Mouse (Mus musculus) erythroblast, embryonic 14.5 days (primary cell): ENCODE measurements around the gene Tmem116. TPM values are rescaled to one million over a fixed set of nuclear protein-coding genes. Genes with fewer than 3 reads are reported as not detected.

Source experiments
- H3K27me3 ChIP-seq: 2 replicates; pipeline ENCODE4 v1.6.1; 2012; ENCODE audit warnings: inconsistent platforms; ENCODE audit not compliant: control insufficient read depth
- H3K36me3 ChIP-seq: 2 replicates; pipeline ENCODE4 v1.6.1; 2012; ENCODE audit warnings: mild to moderate bottlenecking, inconsistent platforms; ENCODE audit not compliant: control insufficient read depth
- H3K4me1 ChIP-seq: 2 replicates; pipeline ENCODE4 v1.6.1; 2012; ENCODE audit warnings: inconsistent platforms; ENCODE audit not compliant: control insufficient read depth
- H3K4me3 ChIP-seq: replicated peaks from 2 replicates; pipeline ENCODE3; 2012; ENCODE audit warnings: moderate library complexity, mild to moderate bottlenecking, inconsistent platforms
- H3K9me3 ChIP-seq: 2 replicates; pipeline ENCODE4 v1.6.1; 2012; ENCODE audit warnings: low read length, inconsistent platforms, mixed read lengths; ENCODE audit not compliant: control insufficient read depth
- GATA1 ChIP-seq: IDR thresholded peaks from 2 replicates; pipeline ENCODE4 v1.6.1; 2012; ENCODE audit warnings: low read length, inconsistent platforms, mixed read lengths
- TAL1 ChIP-seq: IDR thresholded peaks from 3 replicates; pipeline ENCODE4 v1.6.1; 2012; ENCODE audit warnings: low read length, inconsistent platforms, mixed read lengths
- polyA plus RNA-seq: library from polyadenylated mRNA; stranded (reverse); fragments of >175 nt; gene quantifications from 2 replicates; pipeline ENCODE4 v1.2.3, GENCODE M21; 2012

Gene Tmem116
- polyA plus RNA-seq, 1 experiment, result 0.14 TPM

DNA sequence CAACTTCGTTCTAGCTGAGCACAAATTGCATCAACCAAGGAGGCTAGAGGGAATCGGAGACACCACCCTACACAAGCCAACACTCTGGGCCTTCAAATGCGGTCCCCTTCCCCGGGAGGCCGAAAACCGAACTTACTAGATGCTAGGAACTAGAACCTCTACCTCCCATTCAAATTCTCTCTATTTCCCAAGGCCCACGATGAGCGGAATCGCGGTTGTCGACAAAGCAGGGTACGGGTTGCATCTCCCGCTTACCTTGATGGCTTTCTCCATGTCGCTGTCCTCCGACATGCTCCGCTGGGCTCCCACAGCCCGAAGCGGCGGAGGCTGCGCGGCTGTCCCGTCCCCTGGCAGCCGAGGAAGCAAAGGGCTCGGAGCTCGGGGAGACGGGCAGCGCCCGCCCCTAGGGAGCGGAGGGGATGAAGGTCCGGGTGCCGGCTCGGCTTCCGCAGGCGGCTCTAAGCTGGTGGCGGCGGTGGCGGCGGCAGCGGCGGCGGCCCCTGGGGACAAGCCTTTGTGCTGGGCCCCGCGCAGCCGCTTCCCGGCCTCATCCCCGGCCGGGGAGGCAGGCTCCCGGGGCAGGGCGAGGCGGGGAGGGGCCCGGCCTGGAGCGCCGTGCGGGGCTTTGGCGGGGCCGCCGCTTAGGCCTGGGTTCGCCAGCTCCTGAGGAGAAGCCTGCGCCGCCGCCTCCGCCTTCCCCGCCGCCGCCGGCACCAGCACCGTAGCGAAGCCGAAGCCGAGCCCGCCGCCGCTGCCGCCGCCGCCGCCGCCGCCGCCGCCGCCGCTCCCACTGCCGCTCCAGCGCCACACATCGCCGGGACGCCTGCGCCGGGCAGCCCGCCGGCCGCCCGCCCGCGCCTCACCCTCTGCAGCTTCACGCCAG lies 93.5 kb downstream of the Tmem116 start, which contains the start of the genes Adam1a and Gm42878:
Gene Adam1a (minus strand): TSS at position 573 of the 883 bp plus-strand sequence.
Gene Gm42878 (minus strand): TSS at position 573 of the 883 bp plus-strand sequence.
- TF ChIP-seq TAL1 (no peak), GATA1 (no peak)
- no peaks in the 10 kb centered on the region for H3K9me3 ChIP-seq
- peaks cover 43% of the 10 kb centered on the region for H3K36me3 ChIP-seq
- no peaks in the 10 kb centered on the region for H3K27me3 ChIP-seq
- peaks cover 64% of the 10 kb centered on the region for H3K4me1 ChIP-seq
- peak within 1 kb of the TSS; percentile 70 for H3K4me3 ChIP-seq

DNA sequence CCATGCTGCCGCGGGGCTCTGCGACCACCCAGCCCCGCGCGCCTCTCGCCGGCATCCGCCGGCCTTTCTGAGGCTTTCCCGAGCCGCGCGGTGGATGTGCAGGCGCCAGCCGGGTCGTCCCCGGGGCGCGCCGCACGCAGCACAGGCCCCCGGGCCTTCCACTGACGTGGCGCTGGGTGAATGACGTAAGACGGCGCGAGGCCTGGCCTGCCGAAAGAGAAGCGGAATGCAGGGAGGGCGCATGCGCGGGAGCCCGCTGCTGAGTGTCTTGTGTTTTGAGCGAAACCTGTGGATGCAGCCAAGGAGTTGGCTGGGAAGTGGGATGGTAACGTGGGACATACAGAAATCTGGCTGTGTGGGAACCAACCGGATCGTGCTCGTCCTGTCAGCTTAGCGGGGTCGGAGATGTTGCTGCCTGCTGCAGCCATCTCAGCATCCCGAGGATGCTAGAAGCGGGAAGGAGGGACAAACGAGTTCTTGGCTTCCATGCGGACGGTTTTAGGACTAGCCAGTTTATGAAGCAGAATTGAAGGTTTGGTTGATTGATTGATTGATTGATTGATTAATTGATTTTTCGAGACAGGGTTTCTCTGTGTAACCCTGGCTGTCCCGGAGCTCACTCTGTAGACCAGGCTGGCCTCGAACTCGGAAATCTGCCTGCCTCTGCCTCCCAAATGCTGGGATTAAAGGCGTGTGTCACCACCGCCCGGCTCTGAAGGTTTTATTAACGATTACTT lies 94.3 kb downstream of the Tmem116 start, which contains the start of gene Mapkapk5:
Gene Mapkapk5 (minus strand): TSS at position 113 of the 737 bp plus-strand sequence.
- Histone ChIP-seq H3K9me3 (no peaks in the 10 kb centered on the region), H3K4me3 (peak within 1 kb of the TSS; percentile 70), H3K27me3 (no peaks in the 10 kb centered on the region), H3K36me3 (peaks cover 36% of the 10 kb centered on the region), H3K4me1 (peaks cover 61% of the 10 kb centered on the region)
- TF ChIP-seq GATA1 (no peak), TAL1 (no peak)

DNA sequence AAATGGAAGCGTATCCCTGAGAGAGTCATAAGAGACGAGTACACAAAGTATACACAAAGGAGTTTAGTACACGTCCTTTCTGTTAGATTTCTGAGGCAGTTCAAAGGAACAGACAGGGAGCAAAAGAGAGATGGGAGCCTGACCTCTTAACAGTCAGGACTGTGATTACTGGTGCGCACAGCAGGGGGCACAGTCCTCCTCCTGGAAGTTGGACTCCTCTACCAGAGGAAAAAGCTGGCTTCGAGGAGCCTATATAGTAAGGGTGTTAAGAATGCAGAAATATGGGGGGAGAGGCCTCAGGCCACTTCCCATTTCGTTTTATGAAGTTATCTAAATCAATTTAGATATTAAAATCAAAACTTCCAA lies 94.8 kb downstream of the Tmem116 start:
- no peak for TF ChIP-seq TAL1
- no peak for TF ChIP-seq GATA1
- Histone ChIP-seq H3K4me3 (peak overlapping the region; percentile 70), H3K4me1 (peaks cover 58% of the 10 kb centered on the region), H3K27me3 (no peaks in the 10 kb centered on the region), H3K36me3 (peaks cover 32% of the 10 kb centered on the region), H3K9me3 (no peaks in the 10 kb centered on the region; the same call in 1 of the 2 replicates)

DNA sequence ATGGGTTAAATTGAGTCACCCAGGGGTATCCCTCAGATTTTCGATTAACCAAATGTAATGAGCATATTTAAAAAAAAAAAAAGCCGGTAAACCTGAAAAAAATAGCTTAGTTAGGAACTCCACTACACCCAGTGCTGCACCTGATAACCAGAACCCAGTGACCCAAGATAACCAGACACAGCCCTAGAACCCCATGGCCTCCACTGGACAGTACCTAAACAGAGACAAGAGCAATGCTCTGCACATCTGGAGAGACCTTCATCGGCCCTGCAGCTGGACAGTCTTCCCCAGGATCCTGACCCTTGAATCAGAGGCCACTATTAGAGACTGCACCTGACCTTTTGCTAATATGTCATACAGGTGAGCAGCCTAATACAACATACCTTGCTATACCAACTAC lies 95.4 kb downstream of the Tmem116 start:
- Histone ChIP-seq H3K4me3 (peak overlapping the region; percentile 70), H3K9me3 (peaks cover 2% of the 10 kb centered on the region; the same call in 1 of the 2 replicates), H3K4me1 (peaks cover 58% of the 10 kb centered on the region), H3K36me3 (peaks cover 28% of the 10 kb centered on the region), H3K27me3 (no peaks in the 10 kb centered on the region)
- TF ChIP-seq GATA1 (0 out of 2 replicates have a peak, but pooled peaks have one; percentile 5), TAL1 (no peak)

- TF ChIP-seq GATA1 (no peak), TAL1 (no peak)
- Histone ChIP-seq H3K4me3 (no peak overlapping the region), H3K4me1 (peaks cover 47% of the 10 kb centered on the region), H3K36me3 (peaks cover 19% of the 10 kb centered on the region), H3K9me3 (peaks cover 2% of the 10 kb centered on the region; the same call in 1 of the 2 replicates), H3K27me3 (no peaks in the 10 kb centered on the region)
Measured at GRCm38 (mm10) chr5:121549196-121549595, 97.5 kb downstream of the Tmem116 start.

- H3K4me3 ChIP-seq, result no peak overlapping the region
- H3K27me3 ChIP-seq, result 0 out of 2 replicates have a peak, but pooled peaks cover 2% of the 10 kb centered on the region
- TF ChIP-seq TAL1 (no peak), GATA1 (no peak)
Measured at GRCm38 (mm10) chr5:121562436-121562835, 110.7 kb downstream of the Tmem116 start.

DNA sequence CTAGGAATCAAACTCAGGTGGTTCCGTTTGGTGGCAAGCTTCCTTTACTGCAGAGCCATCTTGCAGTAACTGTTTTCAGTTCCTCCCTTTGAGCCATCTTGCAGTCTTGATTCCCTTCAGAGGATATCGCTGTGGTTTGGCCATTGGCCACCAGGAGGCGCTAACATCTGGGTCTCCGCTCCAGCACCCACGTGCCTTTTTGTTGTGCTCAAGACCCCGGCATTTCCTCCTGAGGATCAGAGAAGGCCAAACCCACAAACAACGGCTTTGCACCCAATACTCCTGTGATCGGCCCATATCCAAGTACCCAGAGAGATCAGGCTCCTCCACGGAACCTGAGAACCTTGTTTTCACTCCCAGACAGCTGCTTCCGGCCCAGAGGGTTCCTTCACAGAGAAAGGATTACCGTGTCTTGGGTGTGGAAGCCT lies 112.8 kb downstream of the Tmem116 start:
- Histone ChIP-seq H3K4me1 (peaks cover 7% of the 10 kb centered on the region), H3K27me3 (0 out of 2 replicates have a peak, but pooled peaks cover 2% of the 10 kb centered on the region), H3K9me3 (peaks cover 4% of the 10 kb centered on the region), H3K4me3 (peak overlapping the region; percentile 19), H3K36me3 (peaks cover 12% of the 10 kb centered on the region)
- no peak for TF ChIP-seq TAL1

More at GRCm38 (mm10) chr5:121562436-121562835, 110.7 kb downstream of the Tmem116 start:
- H3K9me3 ChIP-seq, result peaks cover 4% of the 10 kb centered on the region
- peaks cover 7% of the 10 kb centered on the region for H3K4me1 ChIP-seq
- no peaks in the 10 kb centered on the region; the same call in 1 of the 2 replicates for H3K36me3 ChIP-seq

GRCm38 (mm10) chr5:121566035-121566681 lies 114.5 kb downstream of the Tmem116 start:
- no peak for TF ChIP-seq GATA1
- TF ChIP-seq TAL1, result no peak
- 0 out of 2 replicates have a peak, but pooled peaks cover 2% of the 10 kb centered on the region for H3K27me3 ChIP-seq
- H3K9me3 ChIP-seq, result peaks cover 4% of the 10 kb centered on the region
- no peak overlapping the region for H3K4me3 ChIP-seq
- peaks cover 27% of the 10 kb centered on the region for H3K36me3 ChIP-seq
- peaks cover 7% of the 10 kb centered on the region for H3K4me1 ChIP-seq
